Mouse (Mus musculus) stomach, embryonic 14.5 days (tissue): Measurements from ENCODE around the gene Gm20422. TPM values are rescaled to one million over a fixed set of nuclear protein-coding genes. Genes with fewer than 3 reads are reported as not detected.
A peak's percentile ranks its signal among the peaks of the same experiment; 100 is the strongest.

ENCODE experiments used
- ATAC-seq: fragments of 200-750 bp; cut with Nextera tagmentation; 2 replicates; pipeline ENCODE4 v1.8.0; 2017; ENCODE audit warnings: low read depth, moderate TSS enrichment; ENCODE audit not compliant: insufficient number of reproducible peaks, insufficient read depth, low FRiP score
- H3K27ac ChIP-seq: fragments of 300-500 bp; sonication (generic); 2 replicates; pipeline ENCODE4 v1.5.1; 2014; ENCODE audit warnings: mild to moderate bottlenecking, low read length, moderate library complexity, mixed read lengths
- H3K27me3 ChIP-seq: fragments of 300-500 bp; sonication (generic); 2 replicates; pipeline ENCODE4 v1.6.1; 2014; ENCODE audit warnings: low read length, control low read depth, mixed read lengths; ENCODE audit not compliant: control insufficient read depth, insufficient read depth
- H3K36me3 ChIP-seq: fragments of 300-500 bp; sonication (generic); 2 replicates; pipeline ENCODE4 v1.6.1; 2014; ENCODE audit warnings: mild to moderate bottlenecking, control low read depth, low read length, moderate library complexity, mixed read lengths; ENCODE audit not compliant: control insufficient read depth, insufficient read depth
- H3K4me1 ChIP-seq: fragments of 300-500 bp; sonication (generic); 2 replicates; pipeline ENCODE4 v1.6.1; 2014; ENCODE audit warnings: low read length, control low read depth, mixed read lengths; ENCODE audit not compliant: control insufficient read depth, insufficient read depth
- H3K4me2 ChIP-seq: fragments of 300-500 bp; sonication (generic); replicated peaks from 2 replicates; pipeline ENCODE4 v1.6.1; 2014; ENCODE audit warnings: low read depth, low read length, control low read depth
- H3K4me3 ChIP-seq: fragments of 300-500 bp; sonication (generic); 2 replicates; pipeline ENCODE4 v1.5.1; 2014; ENCODE audit warnings: low read depth, low read length, control low read depth
- H3K9ac ChIP-seq: fragments of 300-500 bp; sonication (generic); replicated peaks from 2 replicates; pipeline ENCODE4 v1.6.1; 2014; ENCODE audit warnings: low read depth, mild to moderate bottlenecking, control low read depth, low read length, moderate library complexity, mixed read lengths
- H3K9me3 ChIP-seq: fragments of 300-500 bp; sonication (generic); 2 replicates; pipeline ENCODE4 v1.6.1; 2016; ENCODE audit warnings: low read depth, low read length, control low read depth; ENCODE audit not compliant: control insufficient read depth
- WGBS: fragments of 180-500 bp; shearing (Covaris S2); extraction: QIAGEN DNeasy Blood & Tissue Kit; methylation state at CpG from one replicate; pipeline ENCODE4 v1.1.7; 2014; 5-methylcytosine and 5-hydroxymethylcytosine counted together
- polyA plus RNA-seq: library from polyadenylated mRNA; unstranded; fragments of >200 nt; fragmentation: Nextera tagmentation; extraction: Ambion mirVana; gene quantifications from 2 replicates; pipeline ENCODE4 v1.2.1, GENCODE M21; 2014

Gene Gm20422
- polyA plus RNA-seq, 1 experiment from 2014 or later = 0.90 TPM

DNA sequence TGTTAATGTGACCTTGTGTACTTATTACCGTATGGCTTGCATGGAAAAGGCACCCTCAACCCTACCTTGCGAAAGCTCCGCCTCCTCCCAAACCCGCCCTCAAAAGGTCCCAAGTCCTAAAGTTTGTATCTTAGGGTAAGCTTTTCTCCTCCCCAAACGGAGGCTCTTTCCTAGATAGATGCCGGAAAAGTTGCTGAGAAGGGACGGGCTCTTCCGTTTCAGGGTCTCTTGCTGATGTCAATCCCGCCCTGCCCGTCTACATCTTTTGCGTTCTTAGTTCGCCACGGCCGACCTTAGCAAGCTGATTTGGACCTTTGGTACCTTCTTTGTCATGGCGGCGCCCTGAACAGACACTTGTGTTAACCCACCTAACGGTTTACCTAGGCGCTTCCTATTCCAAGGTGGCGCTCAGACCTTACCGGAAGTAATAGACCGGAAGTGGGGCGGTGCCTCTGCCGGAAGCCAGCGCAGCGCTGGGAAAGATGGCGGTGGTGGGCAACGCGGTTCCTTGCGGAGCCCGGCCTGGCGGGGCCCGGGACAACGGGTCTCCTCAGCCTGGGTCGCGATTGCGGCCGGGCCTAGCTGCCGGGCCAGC is 16.2 kb upstream of the Gm20422 start, which contains the start of the genes Atp13a1 and Zfp866:
TSS of gene Atp13a1 (plus strand) at position 391 of the 595 bp plus-strand sequence.
TSS of gene Zfp866 (minus strand) at position 406 of the 595 bp plus-strand sequence.
- whole genome bisulfite sequencing = under 1% methylated on average over 38 of the region's 38 CpGs
- peak within 1 kb of the TSS; percentile 87 for H3K9ac ChIP-seq
- H3K27me3 ChIP-seq = no peaks in the 10 kb centered on the region
- H3K36me3 ChIP-seq = peaks cover 16% of the 10 kb centered on the region
- peak within 1 kb of the TSS; percentile 79 for H3K4me2 ChIP-seq
- H3K9me3 ChIP-seq = no peaks in the 10 kb centered on the region
- peaks cover 10% of the 10 kb centered on the region for H3K4me1 ChIP-seq
- peak within 1 kb of the TSS; percentile 66 for H3K27ac ChIP-seq
- H3K4me3 ChIP-seq = peak within 1 kb of the TSS; percentile 95
- ATAC-seq = peak; percentile 93

DNA sequence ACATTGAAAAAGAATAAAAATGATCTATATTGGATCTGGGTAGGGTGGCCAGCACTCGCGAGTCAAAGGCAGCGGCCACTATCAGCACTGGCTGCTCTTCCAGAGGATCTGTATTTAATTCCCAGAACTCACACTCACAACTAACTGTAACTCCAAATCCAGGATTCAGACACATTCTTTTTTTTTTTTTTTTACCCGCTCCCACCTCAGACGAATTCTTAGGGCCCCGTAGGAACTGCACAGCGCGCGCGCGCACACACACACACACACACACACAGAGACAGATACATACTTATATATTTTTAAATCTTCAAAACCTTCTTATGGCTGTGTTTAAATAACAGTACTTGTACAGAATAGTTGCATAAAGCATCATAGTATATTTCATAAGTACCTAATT is 15.7 kb upstream of the Gm20422 start:
- peak overlapping the region; percentile 79 for H3K4me2 ChIP-seq
- peak overlapping the region; percentile 66; the same call in 1 of the 2 replicates for H3K27ac ChIP-seq
- H3K9me3 ChIP-seq = no peaks in the 10 kb centered on the region
- ATAC-seq = no peak
- H3K27me3 ChIP-seq = no peaks in the 10 kb centered on the region
- H3K4me3 ChIP-seq = peak overlapping the region; percentile 95
- peaks cover 10% of the 10 kb centered on the region for H3K4me1 ChIP-seq
- WGBS = 27% methylated on average over 11 of the region's 11 CpGs
- peaks cover 15% of the 10 kb centered on the region for H3K36me3 ChIP-seq
- peak overlapping the region; percentile 87 for H3K9ac ChIP-seq

DNA sequence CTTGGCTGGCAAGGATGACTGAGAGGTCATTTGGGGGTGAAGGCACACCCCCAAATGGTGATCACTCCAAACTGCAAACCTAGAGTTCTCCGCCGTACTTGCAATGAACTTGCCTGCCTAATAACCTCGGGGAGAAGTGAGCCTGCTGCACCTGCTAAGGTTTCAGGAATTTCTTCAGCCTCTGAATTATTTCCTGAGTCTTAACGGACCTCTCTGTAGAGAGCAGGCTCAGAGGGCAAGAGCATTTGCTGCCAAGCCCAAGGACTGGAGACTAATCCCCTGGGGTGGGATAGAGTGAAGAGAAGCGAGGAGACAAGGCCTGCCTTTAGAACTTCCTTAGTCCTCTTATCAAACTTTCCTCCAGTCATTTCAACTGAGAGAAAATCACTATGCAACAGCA is 15.0 kb upstream of the Gm20422 start:
- no peaks in the 10 kb centered on the region for H3K9me3 ChIP-seq
- no peaks in the 10 kb centered on the region for H3K27me3 ChIP-seq
- H3K27ac ChIP-seq = no peak overlapping the region
- WGBS = 65% methylated on average over 5 of the region's 5 CpGs
- 0 out of 2 replicates have a peak overlapping the region, but pooled peaks have one; percentile 79 for H3K4me2 ChIP-seq
- H3K4me1 ChIP-seq = peaks cover 10% of the 10 kb centered on the region
- ATAC-seq = no peak
- peaks cover 9% of the 10 kb centered on the region for H3K36me3 ChIP-seq
- peak overlapping the region; percentile 95; the same call in 1 of the 2 replicates for H3K4me3 ChIP-seq
- no peak overlapping the region for H3K9ac ChIP-seq

DNA sequence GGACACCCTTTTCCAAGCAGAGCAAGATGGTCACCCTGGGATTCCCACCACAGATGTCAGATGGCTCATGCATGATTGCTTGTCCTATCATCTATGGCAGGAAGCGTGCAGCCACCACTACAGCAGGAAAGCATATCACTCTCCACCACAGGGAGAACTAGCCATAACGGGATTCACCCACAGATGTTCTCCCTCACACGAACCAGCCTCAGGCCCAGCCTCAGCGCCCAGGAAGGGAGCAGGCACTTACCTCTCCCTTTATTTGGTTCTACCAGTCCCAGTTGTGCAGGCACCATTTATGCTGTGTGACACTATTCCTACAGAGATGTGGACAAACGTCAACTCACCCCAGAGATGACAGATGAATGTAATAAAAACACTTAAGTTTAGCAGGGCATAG is 14.4 kb upstream of the Gm20422 start:
- Histone ChIP-seq H3K27ac (no peak overlapping the region), H3K4me1 (peaks cover 10% of the 10 kb centered on the region), H3K4me3 (no peak overlapping the region), H3K36me3 (peaks cover 4% of the 10 kb centered on the region), H3K27me3 (no peaks in the 10 kb centered on the region), H3K9ac (no peak overlapping the region), H3K4me2 (no peak overlapping the region), H3K9me3 (no peaks in the 10 kb centered on the region)
- no peak for ATAC-seq
- 89% methylated on average over 5 of the region's 5 CpGs for WGBS

DNA sequence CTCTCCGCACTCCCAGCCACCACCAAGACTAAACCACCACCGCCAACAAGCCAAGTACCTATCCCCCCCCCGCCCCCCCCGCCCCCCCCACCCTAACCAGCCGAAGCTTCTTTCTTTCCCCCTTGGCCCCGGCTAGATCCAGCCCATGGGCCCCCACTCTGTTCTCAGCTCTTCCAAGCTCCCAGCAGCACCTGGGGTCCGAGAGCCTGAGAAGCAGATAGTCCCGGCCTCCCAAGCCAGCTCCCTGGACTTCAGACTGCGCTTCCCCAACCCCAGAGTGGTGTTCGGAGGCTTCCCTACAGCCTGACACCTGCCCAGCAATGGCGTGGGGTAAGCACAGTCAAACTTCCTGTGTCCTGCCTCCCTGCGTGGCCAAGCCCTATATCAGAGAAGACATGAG is 2.4 kb upstream of the Gm20422 start:
- Histone ChIP-seq H3K4me1 (peaks cover 6% of the 10 kb centered on the region; the same call in 1 of the 2 replicates), H3K9me3 (no peaks in the 10 kb centered on the region), H3K36me3 (no peaks in the 10 kb centered on the region), H3K27me3 (no peaks in the 10 kb centered on the region), H3K27ac (no peak overlapping the region), H3K4me2 (no peak overlapping the region), H3K9ac (no peak overlapping the region), H3K4me3 (no peak overlapping the region)
- no peak for ATAC-seq
- WGBS = 67% methylated on average over 8 of the region's 12 CpGs

DNA sequence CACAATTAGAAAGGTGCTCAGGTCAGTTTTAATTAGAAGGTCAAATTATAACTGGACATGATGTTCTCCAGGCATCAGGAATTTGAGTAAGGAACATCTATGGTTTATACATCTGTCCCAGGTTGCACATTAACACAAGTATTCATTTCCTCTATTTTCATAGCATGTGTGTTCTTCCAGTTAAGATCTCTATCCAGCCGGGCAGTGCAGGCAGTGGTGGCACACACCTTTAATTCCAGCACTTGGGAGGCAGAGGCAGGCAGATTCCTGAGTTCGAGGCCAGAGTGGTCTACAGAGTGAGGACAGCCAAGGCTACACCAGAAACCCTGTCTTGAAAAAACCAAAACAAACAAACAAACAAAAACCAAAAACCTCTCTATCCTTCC is 456 bp upstream of the Gm20422 start:
- Histone ChIP-seq H3K27me3 (no peaks in the 10 kb centered on the region), H3K4me3 (peak overlapping the region; percentile 74), H3K4me2 (peak overlapping the region; percentile 29; the same call in 1 of the 2 replicates), H3K4me1 (peaks cover 6% of the 10 kb centered on the region; the same call in 1 of the 2 replicates), H3K27ac (no peak overlapping the region), H3K9me3 (no peaks in the 10 kb centered on the region), H3K36me3 (no peaks in the 10 kb centered on the region), H3K9ac (no peak overlapping the region)
- WGBS = 52% methylated on average over 2 of the region's 2 CpGs
- no peak for ATAC-seq

DNA sequence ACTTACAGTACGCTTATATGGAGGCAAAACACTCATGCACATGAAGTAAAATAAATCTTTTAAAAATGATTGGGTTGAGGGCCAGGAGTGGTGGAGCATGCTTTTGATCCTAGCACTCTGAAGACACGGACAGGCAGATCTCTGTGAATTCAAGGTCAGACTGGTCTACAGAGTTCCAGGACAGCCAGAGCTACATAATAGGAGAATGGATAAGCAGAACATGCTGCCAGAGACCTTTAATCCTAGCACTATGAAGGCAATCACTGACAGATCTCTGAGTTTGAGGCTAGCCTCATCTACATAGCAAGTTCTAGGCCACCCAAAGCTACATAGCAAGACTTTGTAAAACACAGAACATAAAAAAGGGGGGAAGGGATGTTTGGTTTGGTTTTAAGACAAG is 2.6 kb downstream of the Gm20422 start:
- H3K4me3 ChIP-seq = no peak overlapping the region
- WGBS = 83% methylated on average over 2 of the region's 2 CpGs
- H3K36me3 ChIP-seq = peaks cover 24% of the 10 kb centered on the region
- H3K9ac ChIP-seq = no peak overlapping the region
- H3K4me1 ChIP-seq = peaks cover 6% of the 10 kb centered on the region; the same call in 1 of the 2 replicates
- H3K4me2 ChIP-seq = no peak overlapping the region
- no peaks in the 10 kb centered on the region for H3K27me3 ChIP-seq
- peaks cover 5% of the 10 kb centered on the region; the same call in 1 of the 2 replicates for H3K9me3 ChIP-seq
- ATAC-seq = no peak
- no peak overlapping the region for H3K27ac ChIP-seq

DNA sequence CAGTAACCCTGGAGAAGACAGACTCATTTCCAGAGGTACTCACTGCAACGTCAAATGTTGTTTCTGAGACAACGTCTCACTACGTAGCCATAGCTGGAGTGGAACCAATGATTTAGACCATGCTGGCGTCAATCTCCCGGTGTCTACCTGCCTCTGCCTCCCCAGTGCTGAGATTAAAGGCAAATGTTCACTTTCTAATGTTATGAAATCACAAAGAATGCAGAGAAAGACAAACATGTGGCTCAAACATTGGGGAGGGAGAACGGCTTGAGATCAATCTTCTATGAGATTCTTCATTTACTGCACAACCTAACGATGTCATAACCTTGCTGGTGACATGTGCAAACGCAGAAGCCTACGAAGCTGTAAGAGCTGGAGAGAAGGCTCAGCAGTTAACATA is 3.5 kb downstream of the Gm20422 start:
- no peak overlapping the region for H3K27ac ChIP-seq
- ATAC-seq = no peak
- H3K27me3 ChIP-seq = no peaks in the 10 kb centered on the region
- H3K4me1 ChIP-seq = peaks cover 6% of the 10 kb centered on the region; the same call in 1 of the 2 replicates
- H3K9ac ChIP-seq = no peak overlapping the region
- H3K4me2 ChIP-seq = no peak overlapping the region
- H3K9me3 ChIP-seq = peaks cover 9% of the 10 kb centered on the region; the same call in 1 of the 2 replicates
- peaks cover 32% of the 10 kb centered on the region for H3K36me3 ChIP-seq
- 82% methylated on average over 9 of the region's 9 CpGs for WGBS
- H3K4me3 ChIP-seq = no peak overlapping the region
